Mouse (Mus musculus) layer of hippocampus, adult 2 months (tissue): ENCODE measurements around the gene Slc35e4. TPM values are rescaled to one million over a fixed set of nuclear protein-coding genes. Genes with fewer than 3 reads are reported as not detected.
"Not testable (repeated sequence)": the region's sequence is repeated elsewhere in the genome, so short reads cannot be mapped to it uniquely, and the experiment has no call there.

Source experiments
- DNase-seq, 2 experiments: peaks; one replicate each; pipeline ENCODE4 v3.0.0; 2022; ENCODE audit warnings: low spot score in 2 of 2
- H3K27ac ChIP-seq: fragments of 200-600 bp; 2 replicates; pipeline ENCODE4 v1.8.1; 2022
- H3K4me3 ChIP-seq: fragments of 200-600 bp; 2 replicates; pipeline ENCODE4 v1.8.1; 2022; ENCODE audit warnings: mild to moderate bottlenecking
- CTCF ChIP-seq: fragments of 200-600 bp; conservative IDR thresholded peaks from 2 replicates; pipeline ENCODE4 v1.8.1; 2022; ENCODE audit warnings: antibody characterized with exemption, mild to moderate bottlenecking, moderate library complexity
- total RNA-seq, 2 experiments: library from RNA; stranded (reverse); gene quantifications; 2 replicates each; pipeline ENCODE4 v1.2.3; 2021

Gene Slc35e4
- total RNA-seq, 2 experiments from 2014 or later = 16.9 TPM

GRCm38 (mm10) chr11:3931511-3932211 lies 17.2 kb upstream of the Slc35e4 start, which contains the start of gene Tcn2:
Gene Tcn2, minus strand, starts transcription at chr11:3932159.
- TF ChIP-seq CTCF = no peak

GRCm38 (mm10) chr11:3930931-3931330 lies 16.5 kb upstream of the Slc35e4 start:
- no peak for TF ChIP-seq CTCF
- no peak for DNase-seq
- no peak overlapping the region for H3K27ac ChIP-seq
- no peak overlapping the region for H3K4me3 ChIP-seq

More at GRCm38 (mm10) chr11:3931511-3932211, 17.2 kb upstream of the Slc35e4 start, which contains the start of gene Tcn2:
- peak; percentile 52 to 70 for DNase-seq
- Histone ChIP-seq H3K27ac (peak within 1 kb of the TSS; percentile 74), H3K4me3 (peak within 1 kb of the TSS; percentile 24)

GRCm38 (mm10) chr11:3930019-3930418 lies 15.6 kb upstream of the Slc35e4 start:
- peak in 1 of 2 experiments; percentile 7 for DNase-seq
- no peak overlapping the region for H3K4me3 ChIP-seq
- no peak for TF ChIP-seq CTCF
- H3K27ac ChIP-seq = no peak overlapping the region

- H3K27ac ChIP-seq = no peak overlapping the region
- no peak overlapping the region for H3K4me3 ChIP-seq
- peak in 1 of 2 experiments; percentile 5 for DNase-seq
- TF ChIP-seq CTCF = no peak
Measured at GRCm38 (mm10) chr11:3925916-3926315, 11.5 kb upstream of the Slc35e4 start.

- H3K27ac ChIP-seq = no peak overlapping the region
- no peak overlapping the region for H3K4me3 ChIP-seq
- DNase-seq = no peak
- TF ChIP-seq CTCF = no peak
Measured at GRCm38 (mm10) chr11:3922731-3923130, 8.3 kb upstream of the Slc35e4 start.

- TF ChIP-seq CTCF = no peak
- no peak overlapping the region for H3K27ac ChIP-seq
- no peak overlapping the region for H3K4me3 ChIP-seq
- DNase-seq = no peak
Measured at GRCm38 (mm10) chr11:3922115-3922514, 7.7 kb upstream of the Slc35e4 start.

- TF ChIP-seq CTCF = peak; percentile 95
- peak in 1 of 2 experiments; percentile 65 for DNase-seq
Measured at GRCm38 (mm10) chr11:3921281-3921850, 6.9 kb upstream of the Slc35e4 start.

GRCm38 (mm10) chr11:3920476-3920875 lies 6.0 kb upstream of the Slc35e4 start:
- no peak for TF ChIP-seq CTCF
- no peak for DNase-seq
- Histone ChIP-seq H3K4me3 (no peak overlapping the region), H3K27ac (no peak overlapping the region)

More at GRCm38 (mm10) chr11:3921281-3921850, 6.9 kb upstream of the Slc35e4 start:
- Histone ChIP-seq H3K27ac (no peak overlapping the region), H3K4me3 (no peak overlapping the region)

GRCm38 (mm10) chr11:3918738-3919137 lies 4.3 kb upstream of the Slc35e4 start:
- peak; percentile 79 for TF ChIP-seq CTCF
- Histone ChIP-seq H3K27ac (no peak overlapping the region), H3K4me3 (no peak overlapping the region)
- no peak for DNase-seq

- Histone ChIP-seq H3K27ac (peak overlapping the region; percentile 90), H3K4me3 (peak overlapping the region; percentile 76)
- DNase-seq = peak; percentile 93 to 97
- 0 out of 2 replicates have a peak, but pooled peaks have one; percentile 24 for TF ChIP-seq CTCF
Measured at GRCm38 (mm10) chr11:3913316-3914108, 952 bp downstream of the Slc35e4 start.

GRCm38 (mm10) chr11:3912875-3913271 lies 1.6 kb downstream of the Slc35e4 start:
- Histone ChIP-seq H3K4me3 (peak overlapping the region; percentile 76), H3K27ac (peak overlapping the region; percentile 90)
- peak; percentile 48 for TF ChIP-seq CTCF
- DNase-seq = no peak

GRCm38 (mm10) chr11:3912100-3912874 lies 2.2 kb downstream of the Slc35e4 start:
- Histone ChIP-seq H3K4me3 (peak overlapping the region; percentile 76), H3K27ac (peak overlapping the region; percentile 90)
- TF ChIP-seq CTCF = no peak
- DNase-seq = peak; percentile 48 to 64

- DNase-seq = not testable (repeated sequence)
- H3K27ac ChIP-seq = peak overlapping the region; percentile 90
- peak overlapping the region; percentile 76 for H3K4me3 ChIP-seq
Measured at GRCm38 (mm10) chr11:3911440-3911839, 3.0 kb downstream of the Slc35e4 start.
